Mouse (Mus musculus) CH12.LX (cell line): ENCODE results near the gene Bcl2l11. TPM values are rescaled to one million over a fixed set of nuclear protein-coding genes. Genes with fewer than 3 reads are reported as not detected.

Experiments used
- DNase-seq: peaks from one replicate; pipeline ENCODE4 v3.0.0-alpha.2; 2013; ENCODE audit errors: extremely low read depth
- H3K27ac ChIP-seq: 2 replicates; pipeline ENCODE4 v1.5.1; 2012; ENCODE audit warnings: low read depth, mild to moderate bottlenecking, control low read depth, moderate library complexity; ENCODE audit not compliant: insufficient read depth
- H3K27me3 ChIP-seq: replicated peaks from 2 replicates; pipeline ENCODE3; 2012; ENCODE audit warnings: inconsistent platforms
- H3K36me3 ChIP-seq, 2 experiments: replicated peaks in 1 of 2; 2 replicates each; pipeline versions ENCODE3 to v1.6.1; 2012; ENCODE audit warnings: inconsistent platforms in 1 of 2, low read length in 1 of 2, mild to moderate bottlenecking in 1 of 2, mixed read lengths in 1 of 2, moderate library complexity in 1 of 2; ENCODE audit not compliant: control insufficient read depth in 1 of 2, insufficient read depth in 1 of 2
- H3K4me1 ChIP-seq, 2 experiments: 2 replicates each; pipeline ENCODE4 v1.6.1; 2012; ENCODE audit warnings: inconsistent platforms in 1 of 2, moderate library complexity in 1 of 2; ENCODE audit not compliant: insufficient read depth in 2 of 2, control insufficient read depth in 1 of 2
- H3K4me2 ChIP-seq: 2 replicates; pipeline ENCODE4 v1.6.1; 2012; ENCODE audit warnings: low read depth, mild to moderate bottlenecking, control low read depth; ENCODE audit not compliant: poor library complexity, insufficient read depth, severe bottlenecking
- H3K4me3 ChIP-seq, 3 experiments: fragments of 150-350 bp in 1 of 3; sonication (generic) in 1 of 3; replicated peaks in 1 of 3; 2 replicates each; pipeline versions ENCODE3 to v1.5.1; 2011 to 2012; ENCODE audit warnings: low read depth in 2 of 3, low read length in 2 of 3, mild to moderate bottlenecking in 2 of 3, moderate library complexity in 2 of 3, control low read depth in 1 of 3, improper control_type of control experiment in 1 of 3, inconsistent platforms in 1 of 3, mixed read lengths in 1 of 3; ENCODE audit not compliant: poor library complexity in 1 of 3
- H3K79me2 ChIP-seq: replicated peaks from 2 replicates; pipeline ENCODE4 v1.6.1; 2012; ENCODE audit warnings: mild to moderate bottlenecking, moderate library complexity; ENCODE audit not compliant: control insufficient read depth, poor library complexity, insufficient read depth, severe bottlenecking; ENCODE audit errors: extremely low read depth
- H3K9ac ChIP-seq: 2 replicates; pipeline ENCODE4 v1.6.1; 2012; ENCODE audit warnings: low read depth, mild to moderate bottlenecking, control low read depth, moderate library complexity; ENCODE audit not compliant: insufficient read depth
- H3K9me3 ChIP-seq: replicated peaks from 2 replicates; pipeline ENCODE3; 2012; ENCODE audit warnings: low read length, inconsistent platforms, mixed read lengths
- BHLHE40 ChIP-seq: IDR thresholded peaks from 2 replicates; pipeline ENCODE4 v1.6.1; 2011; ENCODE audit warnings: mild to moderate bottlenecking, low read depth, low read length, improper control_type of control experiment
- ELF1 ChIP-seq: IDR thresholded peaks from 2 replicates; pipeline ENCODE4 v1.6.1; 2014; ENCODE audit warnings: low read depth, mild to moderate bottlenecking, inconsistent platforms, low read length, improper control_type of control experiment
- EP300 ChIP-seq: IDR thresholded peaks from 2 replicates; pipeline ENCODE4 v1.6.1; 2011; ENCODE audit warnings: low read length, improper control_type of control experiment
- ETS1 ChIP-seq: conservative IDR thresholded peaks from 2 replicates; pipeline ENCODE4 v1.6.1; 2012; ENCODE audit warnings: low read depth, mild to moderate bottlenecking, inconsistent platforms, low read length, improper control_type of control experiment, moderate library complexity
- GABPA ChIP-seq: IDR thresholded peaks from 2 replicates; pipeline ENCODE4 v1.6.1; 2012; ENCODE audit warnings: low read depth, low read length, improper control_type of control experiment, inconsistent platforms; ENCODE audit not compliant: insufficient replicate concordance
- HCFC1 ChIP-seq: IDR thresholded peaks from 2 replicates; pipeline ENCODE4 v1.6.1; 2012; ENCODE audit warnings: low read depth, mild to moderate bottlenecking, inconsistent platforms, low read length, improper control_type of control experiment
- IRF4 ChIP-seq: IDR thresholded peaks from 2 replicates; pipeline ENCODE4 v1.6.1; 2014; ENCODE audit warnings: low read depth, mild to moderate bottlenecking, inconsistent platforms, low read length, improper control_type of control experiment
- JUN ChIP-seq: IDR thresholded peaks from 2 replicates; pipeline ENCODE4 v1.6.1; 2011; ENCODE audit warnings: low read depth, mild to moderate bottlenecking, low read length, improper control_type of control experiment, moderate library complexity; ENCODE audit not compliant: insufficient read depth
- JUND ChIP-seq: conservative IDR thresholded peaks from 2 replicates; pipeline ENCODE4 v1.6.1; 2011; ENCODE audit warnings: low read depth, low read length, improper control_type of control experiment
- KAT2A ChIP-seq: IDR thresholded peaks from 2 replicates; pipeline ENCODE4 v1.6.1; 2012; ENCODE audit warnings: low read length, improper control_type of control experiment, inconsistent platforms; ENCODE audit not compliant: insufficient replicate concordance
- MAX ChIP-seq: IDR thresholded peaks from 2 replicates; pipeline ENCODE4 v1.6.1; 2011; ENCODE audit warnings: low read length, improper control_type of control experiment
- MAZ ChIP-seq: IDR thresholded peaks from 2 replicates; pipeline ENCODE4 v1.6.1; 2012; ENCODE audit warnings: low read depth, mild to moderate bottlenecking, inconsistent platforms, low read length, improper control_type of control experiment, moderate library complexity
- MEF2A ChIP-seq: IDR thresholded peaks from 2 replicates; pipeline ENCODE4 v1.6.1; 2014; ENCODE audit warnings: low read depth, mild to moderate bottlenecking, inconsistent platforms, low read length, improper control_type of control experiment, borderline replicate concordance
- MXI1 ChIP-seq: IDR thresholded peaks from 2 replicates; pipeline ENCODE4 v1.6.1; 2011; ENCODE audit warnings: mild to moderate bottlenecking, low read depth, low read length, improper control_type of control experiment
- MYC ChIP-seq: IDR thresholded peaks from 2 replicates; pipeline ENCODE4 v1.6.1; 2011; ENCODE audit warnings: low read depth, mild to moderate bottlenecking, improper control_type of control experiment, low read length
- POLR2AphosphoS2 ChIP-seq: IDR thresholded peaks from 2 replicates; pipeline ENCODE4 v1.6.1; 2011; ENCODE audit warnings: low read depth, low read length, improper control_type of control experiment
- RAD21 ChIP-seq: IDR thresholded peaks from 2 replicates; pipeline ENCODE4 v1.6.1; 2011; ENCODE audit warnings: low read depth, mild to moderate bottlenecking, low read length, improper control_type of control experiment, moderate library complexity
- TBP ChIP-seq: conservative IDR thresholded peaks from 2 replicates; pipeline ENCODE4 v1.6.1; 2011; ENCODE audit warnings: low read depth, low read length, improper control_type of control experiment
- TCF12 ChIP-seq: IDR thresholded peaks from 2 replicates; pipeline ENCODE4 v1.6.1; 2014; ENCODE audit warnings: low read depth, mild to moderate bottlenecking, inconsistent platforms, low read length, improper control_type of control experiment
- ZC3H11A ChIP-seq: IDR thresholded peaks from 2 replicates; pipeline ENCODE4 v1.6.1; 2012; ENCODE audit warnings: low read depth, mild to moderate bottlenecking, inconsistent platforms, low read length, improper control_type of control experiment
- dilution Hi-C: fragments of 300-500 bp; cut with MboI; formaldehyde crosslinking; loops from 2 replicates; pipeline ENCODE4 v1.14.3; 2020; ENCODE audit warnings: low sequenced_read_pairs; ENCODE audit not compliant: extremely low pct_unique_long_range_greater_than_20kb, extremely low pct_ligation_motif_present
- in situ Hi-C: fragments of 300-500 bp; cut with MboI; formaldehyde crosslinking; loops from 3 replicates; pipeline ENCODE4 v1.14.3; 2019; ENCODE audit warnings: low sequenced_read_pairs, low pct_ligation_motif_present, low pct_unique_long_range_greater_than_20kb, mixed read lengths
- polyA plus RNA-seq: library from polyadenylated mRNA; unstranded; fragments of >175 nt; gene quantifications from 2 replicates; pipeline ENCODE4 v1.2.1, GENCODE M21; 2012; ENCODE audit warnings: low read depth; ENCODE audit not compliant: insufficient read length
- total RNA-seq, 2 experiments: library from RNA; depleted of rRNA; stranded (reverse); fragments of 300-350 nt in 1 of 2; fragments of >200 nt in 1 of 2; gene quantifications; 2 replicates each; pipeline ENCODE4 v1.2.3; 2012 to 2014

Gene Bcl2l11
- total and polyA plus RNA-seq, 3 experiments, result 7.8 to 24.6 (median 11.6) TPM

DNA sequence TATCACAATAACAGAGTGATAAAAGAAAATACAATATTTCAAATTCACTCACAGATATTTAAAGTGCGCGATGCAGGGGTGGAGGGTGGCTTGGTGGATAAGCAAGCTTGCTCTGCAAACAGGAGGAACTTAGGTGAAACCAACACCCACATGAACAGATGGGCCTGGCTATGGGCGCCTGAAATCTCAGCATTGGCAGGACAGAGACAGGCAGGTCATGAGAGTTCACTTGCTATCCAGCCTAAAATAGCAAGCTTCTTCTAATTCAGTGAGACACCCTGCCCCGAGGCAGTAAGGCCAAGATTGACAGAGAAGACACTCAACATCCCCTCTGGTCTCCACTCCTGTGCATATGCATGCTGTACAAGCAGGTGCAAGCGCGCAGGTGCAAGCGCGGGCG, 23.8 kb upstream of the Bcl2l11 start:
- TF ChIP-seq MAX (no peak), TBP (no peak), BHLHE40 (no peak), RAD21 (no peak), POLR2AphosphoS2 (no peak), MXI1 (no peak), ZC3H11A (no peak), JUN (no peak), ETS1 (no peak), EP300 (no peak), MEF2A (no peak), TCF12 (no peak), MYC (no peak), KAT2A (no peak), JUND (no peak), HCFC1 (no peak), IRF4 (no peak), ELF1 (no peak), MAZ (no peak)

DNA sequence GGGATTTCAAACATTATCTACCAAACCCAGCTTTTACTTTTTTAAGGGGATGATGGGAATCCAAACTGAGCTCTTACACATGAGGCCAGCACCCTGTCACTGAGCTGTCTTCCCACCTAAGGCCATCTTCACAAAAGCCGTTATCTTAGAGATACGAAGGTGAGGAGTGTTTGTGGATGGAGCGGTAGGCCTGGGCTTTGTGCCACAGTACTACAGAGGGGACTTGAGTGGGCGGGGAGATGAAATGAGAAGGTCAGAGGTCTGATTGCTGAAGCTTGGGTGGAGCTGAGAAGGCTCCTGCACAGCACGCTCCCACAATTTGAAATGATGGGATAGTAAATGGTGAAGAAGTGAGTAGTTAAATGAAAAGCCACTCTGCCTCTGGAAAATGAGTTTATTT, 21.0 kb upstream of the Bcl2l11 start:
- no peak for DNase-seq
- in situ Hi-C loops, result no loop called here

More for the DNA sequence above, 23.8 kb upstream of the Bcl2l11 start:
- Histone ChIP-seq H3K36me3 (no peaks in the 10 kb centered on the region), H3K4me3 (no peak overlapping the region), H3K27me3 (no peaks in the 10 kb centered on the region), H3K9ac (no peak overlapping the region), H3K4me2 (no peak overlapping the region), H3K9me3 (peaks cover 4% of the 10 kb centered on the region), H3K79me2 (no peaks in the 10 kb centered on the region), H3K4me1 (peaks cover 0 to 44% of the 10 kb centered on the region in 2 experiments; a peak in 2 of 4 replicates), H3K27ac (no peak overlapping the region)
- DNase-seq, result no peak
- in situ Hi-C loops (no loop called here), dilution Hi-C loops (no loop called here)

More for the DNA sequence above, 21.0 kb upstream of the Bcl2l11 start:
- Histone ChIP-seq H3K36me3 (no peaks in the 10 kb centered on the region), H3K79me2 (no peaks in the 10 kb centered on the region), H3K4me2 (no peak overlapping the region), H3K4me3 (no peak overlapping the region), H3K27ac (no peak overlapping the region), H3K9me3 (peaks cover 7% of the 10 kb centered on the region), H3K27me3 (no peaks in the 10 kb centered on the region), H3K4me1 (peaks cover 0 to 19% of the 10 kb centered on the region in 2 experiments; a peak in 2 of 4 replicates), H3K9ac (no peak overlapping the region)
- dilution Hi-C loops, result no loop called here
- TF ChIP-seq EP300, result no peak
- no peak for TF ChIP-seq GABPA
- TF ChIP-seq MXI1, result no peak
